Mouse (Mus musculus) limb, embryonic 15.5 days (tissue): Measurements from ENCODE around the gene Bmp10. TPM values are rescaled to one million over a fixed set of nuclear protein-coding genes. Genes with fewer than 3 reads are reported as not detected.

Experiments used
- polyA plus RNA-seq: library from polyadenylated mRNA; unstranded; fragments of >200 nt; fragmentation: Nextera tagmentation; extraction: Ambion mirVana; gene quantifications from 2 replicates; pipeline ENCODE4 v1.2.1, GENCODE M21; 2015

Bmp10 gene
- polyA plus RNA-seq, 1 experiment from 2014 or later: not detected

Other genes with a start within 250 kb of the Bmp10 start
- gene Antxr1, start 93.2 kb upstream of the Bmp10 start, polyA plus RNA-seq: 19.1 and 21.7 TPM in 2 replicates
- gene Gkn1, start 78.1 kb upstream of the Bmp10 start, polyA plus RNA-seq: not detected in 2 replicates
- not detected in 2 replicates for gene Gkn2, start 55.6 kb upstream of the Bmp10 start, polyA plus RNA-seq
- gene Gkn3, start 40.1 kb upstream of the Bmp10 start, polyA plus RNA-seq: 1.5 and 2.5 TPM in 2 replicates
- gene Arhgap25, start 104.3 kb downstream of the Bmp10 start, polyA plus RNA-seq: 7.6 and 8.4 TPM in 2 replicates
- 5.1 and 5.3 TPM in 2 replicates for gene Prokr1, start 161.7 kb downstream of the Bmp10 start, polyA plus RNA-seq
- 14.9 and 15.1 TPM in 2 replicates for gene Aplf, start 243.2 kb downstream of the Bmp10 start, polyA plus RNA-seq